Mouse (Mus musculus): ENCODE measurements around the gene Fktn. TPM values are rescaled to one million over a fixed set of nuclear protein-coding genes. Genes with fewer than 3 reads are reported as not detected.

The Fktn gene
- total RNA-seq, 2 experiments from 2014 or later, result 27.1 to 27.7 TPM

DNA sequence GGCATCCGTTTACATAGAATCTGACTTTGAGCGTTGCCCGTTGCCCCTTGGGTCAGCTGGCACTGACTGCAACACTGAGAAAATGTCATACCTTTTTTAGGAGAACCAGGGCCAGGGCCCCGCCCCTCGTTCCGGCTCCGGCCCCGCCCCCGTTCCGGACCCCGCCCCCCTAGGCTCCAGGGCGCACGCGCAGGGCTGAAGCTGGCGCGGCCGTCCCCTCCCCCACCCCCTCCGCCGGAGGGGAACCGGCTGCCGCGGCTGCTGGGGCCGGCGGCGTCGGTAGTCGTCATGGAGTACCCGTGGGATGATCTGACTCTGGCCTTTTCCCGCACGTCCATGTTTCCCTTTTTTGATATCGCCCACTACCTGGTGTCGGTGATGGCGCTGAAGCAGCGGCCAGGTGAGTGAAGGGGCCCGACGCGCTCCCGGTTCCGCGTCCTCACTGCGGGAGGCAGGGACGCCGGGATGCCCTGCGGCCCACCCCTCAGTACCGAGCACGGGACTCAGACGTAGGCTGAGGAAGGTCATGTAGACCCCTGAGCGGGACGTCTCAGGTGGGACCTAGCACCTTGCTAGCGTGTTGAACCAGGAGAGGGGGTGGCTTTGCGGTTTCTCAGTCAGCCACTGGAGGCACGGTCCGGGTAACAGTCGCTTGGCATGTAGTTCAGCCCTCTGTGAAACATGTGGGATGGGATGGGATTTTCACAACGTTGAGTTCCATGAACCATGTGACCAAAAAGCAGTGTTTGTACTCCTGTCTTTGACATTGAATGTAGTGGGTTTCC, 112.2 kb downstream of the Fktn start, which contains the start of gene Tmem38b:
TSS of gene Tmem38b (plus strand) at position 225 of the 785 bp plus-strand sequence.
- DNase-seq (ENCODE audit: low spot score in 2 of 2), result peak; percentile 68 to 82

DNA sequence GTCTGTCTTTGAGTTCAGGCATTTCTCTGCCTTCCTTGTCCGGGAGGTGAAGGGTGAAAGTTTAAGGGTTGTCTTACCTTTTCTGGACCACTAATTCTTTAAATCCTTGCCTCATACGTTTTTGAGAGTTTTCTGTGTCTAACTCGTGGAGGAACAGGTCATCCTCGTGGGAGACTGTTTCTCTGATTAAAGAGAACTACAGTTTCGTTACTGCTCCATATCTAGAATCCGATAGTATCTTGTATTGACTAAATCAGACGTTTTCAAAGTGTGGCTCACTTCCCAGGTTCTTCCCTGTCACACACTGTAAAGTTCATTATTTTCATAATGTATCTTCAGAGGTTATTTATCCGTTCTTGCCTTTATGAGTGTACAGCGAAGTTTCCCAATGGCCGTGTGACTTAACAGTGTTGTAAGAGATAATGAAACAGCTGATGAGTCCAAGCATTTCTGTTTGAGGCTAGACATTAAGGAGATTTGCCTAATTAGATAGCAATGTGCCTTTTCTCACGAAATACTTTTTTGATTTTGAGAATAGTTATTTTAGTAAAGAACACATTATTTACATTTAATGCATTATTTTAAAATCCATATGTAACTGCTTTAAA, 112.9 kb downstream of the Fktn start:
- no peak for DNase-seq (ENCODE audit: low spot score in 2 of 2)

Other genes with a start within 250 kb of the Fktn start
- gene Fsd1l, start 82.5 kb upstream of the Fktn start, total RNA-seq (2021), result 10 to 100 TPM; 45.4 to 49.0 TPM
- under 1 TPM in 1 of 2 experiments, not detected in 1; 0.25 TPM for gene Tal2, start 65.7 kb downstream of the Fktn start, total RNA-seq (2021)
- gene Tmem38b, start 112.0 kb downstream of the Fktn start, total RNA-seq (2021), result 10 to 100 TPM; 12.8 to 13.0 TPM

Measured in layer of hippocampus, postnatal 10 days (tissue).